Mouse (Mus musculus): ENCODE measurements around the gene Ephb1. TPM values are rescaled to one million over a fixed set of nuclear protein-coding genes. Genes with fewer than 3 reads are reported as not detected.

The Ephb1 gene
- polyA plus RNA-seq, 1 experiment: not detected

GRCm38 (mm10) chr9:102192724-102193685 is 161.5 kb downstream of the Ephb1 start:
- H3K27ac ChIP-seq (ENCODE audit: insufficient read depth, low read depth, low read length): no peak overlapping the region
- 76% methylated on average over 13 of the region's 13 CpGs for WGBS
- TF ChIP-seq POLR2A (IDR thresholded peaks at IDR 0.05; ENCODE audit: insufficient read depth, low read depth, low read length): no peak
- TF ChIP-seq CTCF (IDR thresholded peaks at IDR 0.05; ENCODE audit: insufficient read depth, low read depth, low read length): no peak
- no peak overlapping the region for H3K4me3 ChIP-seq (ENCODE audit: insufficient read depth, low read depth, low read length)
- 0 out of 2 replicates have a peak, but pooled peaks cover 2% of the 10 kb centered on the region for H3K4me1 ChIP-seq (ENCODE audit: control insufficient read depth, insufficient read depth, low read length)

DNA sequence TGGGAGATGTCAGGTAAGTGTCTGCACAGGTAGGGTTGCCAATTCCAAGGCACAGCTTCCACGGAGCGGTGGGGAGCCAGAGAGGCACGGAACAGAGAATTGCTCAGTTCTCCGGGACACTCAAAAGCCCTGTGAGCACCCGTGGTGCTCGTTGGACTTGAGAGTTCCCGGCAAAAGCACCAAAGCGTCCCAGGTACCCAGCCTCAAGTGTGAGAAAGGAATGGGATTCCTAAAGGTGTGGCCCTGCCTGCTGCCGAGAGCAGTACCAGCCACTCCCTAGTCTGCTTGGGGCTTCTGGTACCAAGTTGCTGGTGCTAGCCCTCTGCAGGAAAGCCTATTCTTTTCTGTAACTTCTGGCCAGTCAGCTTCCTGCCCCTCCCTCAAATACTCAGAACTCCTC is 164.4 kb downstream of the Ephb1 start:
- H3K4me3 ChIP-seq (ENCODE audit: insufficient read depth, low read depth, low read length): no peak overlapping the region
- TF ChIP-seq CTCF (IDR thresholded peaks at IDR 0.05; ENCODE audit: insufficient read depth, low read depth, low read length) (no peak), POLR2A (IDR thresholded peaks at IDR 0.05; ENCODE audit: insufficient read depth, low read depth, low read length) (no peak)
- no peaks in the 10 kb centered on the region for H3K4me1 ChIP-seq (ENCODE audit: control insufficient read depth, insufficient read depth, low read length)
- 82% methylated on average over 9 of the region's 9 CpGs for WGBS
- no peak overlapping the region for H3K27ac ChIP-seq (ENCODE audit: insufficient read depth, low read depth, low read length)

GRCm38 (mm10) chr9:102189406-102189805 is 165.1 kb downstream of the Ephb1 start:
- no peaks in the 10 kb centered on the region for H3K4me1 ChIP-seq (ENCODE audit: control insufficient read depth, insufficient read depth, low read length)
- no peak overlapping the region for H3K4me3 ChIP-seq (ENCODE audit: insufficient read depth, low read depth, low read length)
- H3K27ac ChIP-seq (ENCODE audit: insufficient read depth, low read depth, low read length): no peak overlapping the region
- 46% methylated on average over 11 of the region's 11 CpGs for WGBS
- no peak for TF ChIP-seq CTCF (IDR thresholded peaks at IDR 0.05; ENCODE audit: insufficient read depth, low read depth, low read length)
- TF ChIP-seq POLR2A (IDR thresholded peaks at IDR 0.05; ENCODE audit: insufficient read depth, low read depth, low read length): no peak

GRCm38 (mm10) chr9:102183663-102184274 is 170.7 kb downstream of the Ephb1 start:
- WGBS: 94% methylated on average over 22 of the region's 22 CpGs
- H3K4me1 ChIP-seq (ENCODE audit: control insufficient read depth, insufficient read depth, low read length): peaks cover 8% of the 10 kb centered on the region
- no peak overlapping the region for H3K27ac ChIP-seq (ENCODE audit: insufficient read depth, low read depth, low read length)
- H3K4me3 ChIP-seq (ENCODE audit: insufficient read depth, low read depth, low read length): no peak overlapping the region
- TF ChIP-seq POLR2A (IDR thresholded peaks at IDR 0.05; ENCODE audit: insufficient read depth, low read depth, low read length) (no peak), CTCF (IDR thresholded peaks at IDR 0.05; ENCODE audit: insufficient read depth, low read depth, low read length) (no peak)

- 57% methylated on average over 10 of the region's 10 CpGs for WGBS
- Histone ChIP-seq H3K4me3 (ENCODE audit: insufficient read depth, low read depth, low read length) (no peak overlapping the region), H3K27ac (ENCODE audit: insufficient read depth, low read depth, low read length) (no peak overlapping the region), H3K4me1 (ENCODE audit: control insufficient read depth, insufficient read depth, low read length) (peaks cover 8% of the 10 kb centered on the region)
- TF ChIP-seq POLR2A (IDR thresholded peaks at IDR 0.05; ENCODE audit: insufficient read depth, low read depth, low read length): no peak
- TF ChIP-seq CTCF (IDR thresholded peaks at IDR 0.05; ENCODE audit: insufficient read depth, low read depth, low read length): no peak
These were observed 172.5 kb downstream of the Ephb1 start for GRCm38 (mm10) chr9:102181810-102182490.

GRCm38 (mm10) chr9:102181276-102181675 is 173.2 kb downstream of the Ephb1 start:
- TF ChIP-seq POLR2A (IDR thresholded peaks at IDR 0.05; ENCODE audit: insufficient read depth, low read depth, low read length) (no peak), CTCF (IDR thresholded peaks at IDR 0.05; ENCODE audit: insufficient read depth, low read depth, low read length) (no peak)
- Histone ChIP-seq H3K4me1 (ENCODE audit: control insufficient read depth, insufficient read depth, low read length) (peaks cover 8% of the 10 kb centered on the region), H3K27ac (ENCODE audit: insufficient read depth, low read depth, low read length) (no peak overlapping the region), H3K4me3 (ENCODE audit: insufficient read depth, low read depth, low read length) (no peak overlapping the region)
- whole genome bisulfite sequencing: 60% methylated on average over 3 of the region's 3 CpGs

GRCm38 (mm10) chr9:102180486-102180885 is 174.0 kb downstream of the Ephb1 start:
- TF ChIP-seq CTCF (IDR thresholded peaks at IDR 0.05; ENCODE audit: insufficient read depth, low read depth, low read length) (no peak), POLR2A (IDR thresholded peaks at IDR 0.05; ENCODE audit: insufficient read depth, low read depth, low read length) (no peak)
- Histone ChIP-seq H3K4me1 (ENCODE audit: control insufficient read depth, insufficient read depth, low read length) (peaks cover 8% of the 10 kb centered on the region), H3K4me3 (ENCODE audit: insufficient read depth, low read depth, low read length) (no peak overlapping the region), H3K27ac (ENCODE audit: insufficient read depth, low read depth, low read length) (no peak overlapping the region)
- 95% methylated on average over 2 of the region's 2 CpGs for WGBS

- Histone ChIP-seq H3K4me3 (ENCODE audit: insufficient read depth, low read depth, low read length) (no peak overlapping the region), H3K27ac (ENCODE audit: insufficient read depth, low read depth, low read length) (no peak overlapping the region), H3K4me1 (ENCODE audit: control insufficient read depth, insufficient read depth, low read length) (peaks cover 8% of the 10 kb centered on the region)
- no peak for TF ChIP-seq POLR2A (IDR thresholded peaks at IDR 0.05; ENCODE audit: insufficient read depth, low read depth, low read length)
- no peak for TF ChIP-seq CTCF (IDR thresholded peaks at IDR 0.05; ENCODE audit: insufficient read depth, low read depth, low read length)
- 85% methylated on average over 2 of the region's 2 CpGs for WGBS
These were observed 174.4 kb downstream of the Ephb1 start for GRCm38 (mm10) chr9:102180070-102180469.

All from olfactory bulb, adult 2 months (tissue).